Mouse (Mus musculus): ENCODE data around the gene Setd1b. TPM values are rescaled to one million over a fixed set of nuclear protein-coding genes. Genes with fewer than 3 reads are reported as not detected.

Setd1b gene
- polyA plus RNA-seq, 1 experiment from 2014 or later, result 8.0 TPM

GRCm38 (mm10) chr5:123109452-123110203 is 32.4 kb upstream of the Setd1b start:
- WGBS (ENCODE audit: insufficient replicate concordance), result 33% methylated on average over 13 of the region's 13 CpGs
- Histone ChIP-seq H3K27ac (ENCODE audit: low read depth, low read length) (no peak overlapping the region), H3K9ac (ENCODE audit: low read depth, low read length) (0 out of 2 replicates have a peak overlapping the region, but pooled peaks have one; percentile 46), H3K9me3 (replicated peaks; ENCODE audit: control insufficient read depth, low read length) (no peaks in the 10 kb centered on the region), H3K4me3 (ENCODE audit: low read depth, low read length) (no peak overlapping the region), H3K27me3 (ENCODE audit: control insufficient read depth, insufficient read depth, low read length) (no peaks in the 10 kb centered on the region), H3K4me2 (peak overlapping the region; percentile 10), H3K36me3 (ENCODE audit: control insufficient read depth, insufficient read depth, low read length) (no peaks in the 10 kb centered on the region; the same call in 1 of the 2 replicates), H3K4me1 (ENCODE audit: control insufficient read depth, insufficient read depth, low read length) (peaks cover 6% of the 10 kb centered on the region)
- no peak for ATAC-seq (replicated peaks; ENCODE audit: insufficient number of reproducible peaks, low FRiP score, low TSS enrichment)

GRCm38 (mm10) chr5:123110296-123110721 is 31.7 kb upstream of the Setd1b start:
- no peaks in the 10 kb centered on the region for H3K9me3 ChIP-seq (replicated peaks; ENCODE audit: control insufficient read depth, low read length)
- no peak for ATAC-seq (replicated peaks; ENCODE audit: insufficient number of reproducible peaks, low FRiP score, low TSS enrichment)
- H3K36me3 ChIP-seq (ENCODE audit: control insufficient read depth, insufficient read depth, low read length), result no peaks in the 10 kb centered on the region; the same call in 1 of the 2 replicates
- peaks cover 6% of the 10 kb centered on the region for H3K4me1 ChIP-seq (ENCODE audit: control insufficient read depth, insufficient read depth, low read length)
- H3K9ac ChIP-seq (ENCODE audit: low read depth, low read length), result no peak overlapping the region
- WGBS (ENCODE audit: insufficient replicate concordance), result 87% methylated on average over 13 of the region's 13 CpGs
- no peak overlapping the region for H3K4me2 ChIP-seq
- H3K27ac ChIP-seq (ENCODE audit: low read depth, low read length), result no peak overlapping the region
- H3K27me3 ChIP-seq (ENCODE audit: control insufficient read depth, insufficient read depth, low read length), result no peaks in the 10 kb centered on the region
- no peak overlapping the region for H3K4me3 ChIP-seq (ENCODE audit: low read depth, low read length)

- ATAC-seq (replicated peaks; ENCODE audit: insufficient number of reproducible peaks, low FRiP score, low TSS enrichment), result no peak
- Histone ChIP-seq H3K9ac (ENCODE audit: low read depth, low read length) (no peak overlapping the region), H3K4me1 (ENCODE audit: control insufficient read depth, insufficient read depth, low read length) (peaks cover 2% of the 10 kb centered on the region), H3K27me3 (ENCODE audit: control insufficient read depth, insufficient read depth, low read length) (no peaks in the 10 kb centered on the region), H3K4me3 (ENCODE audit: low read depth, low read length) (no peak overlapping the region), H3K9me3 (replicated peaks; ENCODE audit: control insufficient read depth, low read length) (no peaks in the 10 kb centered on the region), H3K27ac (ENCODE audit: low read depth, low read length) (no peak overlapping the region), H3K36me3 (ENCODE audit: control insufficient read depth, insufficient read depth, low read length) (no peaks in the 10 kb centered on the region; the same call in 1 of the 2 replicates), H3K4me2 (no peak overlapping the region)
- WGBS (ENCODE audit: insufficient replicate concordance), result 63% methylated on average over 11 of the region's 11 CpGs
These were observed 27.9 kb upstream of the Setd1b start for GRCm38 (mm10) chr5:123114109-123114508.

- H3K9ac ChIP-seq (ENCODE audit: low read depth, low read length), result no peak overlapping the region
- no peak for ATAC-seq (replicated peaks; ENCODE audit: insufficient number of reproducible peaks, low FRiP score, low TSS enrichment)
- H3K27me3 ChIP-seq (ENCODE audit: control insufficient read depth, insufficient read depth, low read length), result no peaks in the 10 kb centered on the region
- no peak overlapping the region for H3K27ac ChIP-seq (ENCODE audit: low read depth, low read length)
- WGBS (ENCODE audit: insufficient replicate concordance), result 38% methylated on average over 7 of the region's 7 CpGs
- no peaks in the 10 kb centered on the region for H3K9me3 ChIP-seq (replicated peaks; ENCODE audit: control insufficient read depth, low read length)
- no peaks in the 10 kb centered on the region; the same call in 1 of the 2 replicates for H3K36me3 ChIP-seq (ENCODE audit: control insufficient read depth, insufficient read depth, low read length)
- no peak overlapping the region for H3K4me2 ChIP-seq
- H3K4me1 ChIP-seq (ENCODE audit: control insufficient read depth, insufficient read depth, low read length), result no peaks in the 10 kb centered on the region
- H3K4me3 ChIP-seq (ENCODE audit: low read depth, low read length), result no peak overlapping the region
These were observed 27.1 kb upstream of the Setd1b start for GRCm38 (mm10) chr5:123114924-123115323.

- H3K36me3 ChIP-seq (ENCODE audit: control insufficient read depth, insufficient read depth, low read length), result no peaks in the 10 kb centered on the region; the same call in 1 of the 2 replicates
- H3K27me3 ChIP-seq (ENCODE audit: control insufficient read depth, insufficient read depth, low read length), result no peaks in the 10 kb centered on the region
- no peak overlapping the region for H3K27ac ChIP-seq (ENCODE audit: low read depth, low read length)
- H3K4me3 ChIP-seq (ENCODE audit: low read depth, low read length), result no peak overlapping the region
- no peak overlapping the region for H3K4me2 ChIP-seq
- H3K4me1 ChIP-seq (ENCODE audit: control insufficient read depth, insufficient read depth, low read length), result no peaks in the 10 kb centered on the region
- no peak for ATAC-seq (replicated peaks; ENCODE audit: insufficient number of reproducible peaks, low FRiP score, low TSS enrichment)
- no peaks in the 10 kb centered on the region for H3K9me3 ChIP-seq (replicated peaks; ENCODE audit: control insufficient read depth, low read length)
- H3K9ac ChIP-seq (ENCODE audit: low read depth, low read length), result no peak overlapping the region
- 56% methylated on average over 8 of the region's 8 CpGs for WGBS (ENCODE audit: insufficient replicate concordance)
These were observed 25.9 kb upstream of the Setd1b start for GRCm38 (mm10) chr5:123116080-123116479.

- H3K27me3 ChIP-seq (ENCODE audit: control insufficient read depth, insufficient read depth, low read length), result no peaks in the 10 kb centered on the region
- H3K4me1 ChIP-seq (ENCODE audit: control insufficient read depth, insufficient read depth, low read length), result no peaks in the 10 kb centered on the region
- 15% methylated on average over 10 of the region's 10 CpGs for WGBS (ENCODE audit: insufficient replicate concordance)
- H3K27ac ChIP-seq (ENCODE audit: low read depth, low read length), result no peak overlapping the region
- no peaks in the 10 kb centered on the region for H3K9me3 ChIP-seq (replicated peaks; ENCODE audit: control insufficient read depth, low read length)
- no peak overlapping the region for H3K9ac ChIP-seq (ENCODE audit: low read depth, low read length)
- no peak overlapping the region for H3K4me2 ChIP-seq
- H3K4me3 ChIP-seq (ENCODE audit: low read depth, low read length), result no peak overlapping the region
- no peaks in the 10 kb centered on the region for H3K36me3 ChIP-seq (ENCODE audit: control insufficient read depth, insufficient read depth, low read length)
- no peak for ATAC-seq (replicated peaks; ENCODE audit: insufficient number of reproducible peaks, low FRiP score, low TSS enrichment)
These were observed 24.7 kb upstream of the Setd1b start for GRCm38 (mm10) chr5:123117257-123117656.

- WGBS (ENCODE audit: insufficient replicate concordance), result 77% methylated on average over 8 of the region's 8 CpGs
- Histone ChIP-seq H3K4me3 (ENCODE audit: low read depth, low read length) (no peak overlapping the region), H3K27me3 (ENCODE audit: control insufficient read depth, insufficient read depth, low read length) (no peaks in the 10 kb centered on the region), H3K9me3 (replicated peaks; ENCODE audit: control insufficient read depth, low read length) (no peaks in the 10 kb centered on the region), H3K4me2 (no peak overlapping the region), H3K9ac (ENCODE audit: low read depth, low read length) (no peak overlapping the region), H3K27ac (ENCODE audit: low read depth, low read length) (no peak overlapping the region), H3K36me3 (ENCODE audit: control insufficient read depth, insufficient read depth, low read length) (no peaks in the 10 kb centered on the region), H3K4me1 (ENCODE audit: control insufficient read depth, insufficient read depth, low read length) (no peaks in the 10 kb centered on the region)
- ATAC-seq (replicated peaks; ENCODE audit: insufficient number of reproducible peaks, low FRiP score, low TSS enrichment), result no peak
These were observed 24.2 kb upstream of the Setd1b start for GRCm38 (mm10) chr5:123117773-123118172.

- no peak overlapping the region for H3K27ac ChIP-seq (ENCODE audit: low read depth, low read length)
- no peaks in the 10 kb centered on the region for H3K9me3 ChIP-seq (replicated peaks; ENCODE audit: control insufficient read depth, low read length)
- H3K4me3 ChIP-seq (ENCODE audit: low read depth, low read length), result no peak overlapping the region
- ATAC-seq (replicated peaks; ENCODE audit: insufficient number of reproducible peaks, low FRiP score, low TSS enrichment), result no peak
- no peak overlapping the region for H3K4me2 ChIP-seq
- H3K27me3 ChIP-seq (ENCODE audit: control insufficient read depth, insufficient read depth, low read length), result no peaks in the 10 kb centered on the region
- H3K36me3 ChIP-seq (ENCODE audit: control insufficient read depth, insufficient read depth, low read length), result no peaks in the 10 kb centered on the region
- WGBS (ENCODE audit: insufficient replicate concordance), result 62% methylated on average over 10 of the region's 10 CpGs
- H3K4me1 ChIP-seq (ENCODE audit: control insufficient read depth, insufficient read depth, low read length), result no peaks in the 10 kb centered on the region
- no peak overlapping the region; the same call in 1 of the 2 replicates for H3K9ac ChIP-seq (ENCODE audit: low read depth, low read length)
These were observed 23.2 kb upstream of the Setd1b start for GRCm38 (mm10) chr5:123118826-123119225.

Data from heart, embryonic 11.5 days (tissue).